Mouse (Mus musculus) testis, postnatal 14 days (tissue): ENCODE measurements around the gene Dscaml1.

ENCODE experiments used
- DNase-seq: peaks from one replicate; pipeline ENCODE4 v3.0.0; 2021; ENCODE audit warnings: low spot score

The Dscaml1 gene

GRCm38 (mm10) chr9:45457200-45457599 is 30.8 kb downstream of the Dscaml1 start:
- DNase-seq = no peak

- no peak for DNase-seq
Observed at GRCm38 (mm10) chr9:45458363-45458762, 31.9 kb downstream of the Dscaml1 start.

GRCm38 (mm10) chr9:45465396-45466019 is 39.1 kb downstream of the Dscaml1 start:
- DNase-seq = no peak

GRCm38 (mm10) chr9:45468235-45468634 is 41.8 kb downstream of the Dscaml1 start:
- DNase-seq = no peak

GRCm38 (mm10) chr9:45470746-45471471 is 44.5 kb downstream of the Dscaml1 start:
- DNase-seq = no peak

GRCm38 (mm10) chr9:45471691-45472090 is 45.3 kb downstream of the Dscaml1 start:
- no peak for DNase-seq

GRCm38 (mm10) chr9:45474874-45475273 is 48.4 kb downstream of the Dscaml1 start:
- no peak for DNase-seq

GRCm38 (mm10) chr9:45480936-45481335 is 54.5 kb downstream of the Dscaml1 start:
- no peak for DNase-seq

GRCm38 (mm10) chr9:45486665-45487074 is 60.2 kb downstream of the Dscaml1 start:
- DNase-seq = no peak

- no peak for DNase-seq
Observed at GRCm38 (mm10) chr9:45487179-45487801, 60.9 kb downstream of the Dscaml1 start.

- DNase-seq = no peak
Observed at GRCm38 (mm10) chr9:45490899-45491298, 64.5 kb downstream of the Dscaml1 start.

- no peak for DNase-seq
Observed at GRCm38 (mm10) chr9:45494889-45495288, 68.5 kb downstream of the Dscaml1 start.

GRCm38 (mm10) chr9:45496340-45496739 is 69.9 kb downstream of the Dscaml1 start:
- no peak for DNase-seq

GRCm38 (mm10) chr9:45496944-45497343 is 70.5 kb downstream of the Dscaml1 start:
- DNase-seq = no peak

GRCm38 (mm10) chr9:45499267-45499666 is 72.8 kb downstream of the Dscaml1 start:
- no peak for DNase-seq

- DNase-seq = no peak
Observed at GRCm38 (mm10) chr9:45500071-45500595, 73.7 kb downstream of the Dscaml1 start.

GRCm38 (mm10) chr9:45501295-45501927 is 75.0 kb downstream of the Dscaml1 start:
- DNase-seq = no peak

GRCm38 (mm10) chr9:45501963-45502641 is 75.7 kb downstream of the Dscaml1 start:
- no peak for DNase-seq

- peak; percentile 31 for DNase-seq
Observed at GRCm38 (mm10) chr9:45504977-45505376, 78.5 kb downstream of the Dscaml1 start.

GRCm38 (mm10) chr9:45505487-45505939 is 79.1 kb downstream of the Dscaml1 start:
- no peak for DNase-seq

GRCm38 (mm10) chr9:45507482-45507881 is 81.1 kb downstream of the Dscaml1 start:
- no peak for DNase-seq
